Mouse (Mus musculus) megakaryocyte, embryonic 14.5 days (primary cell): ENCODE measurements around the gene Cep72.

ENCODE experiments used
- FLI1 ChIP-seq: IDR thresholded peaks from 2 replicates; pipeline ENCODE4 v1.6.1; 2012; ENCODE audit warnings: low read length, inconsistent platforms, mixed read lengths
- GATA1 ChIP-seq: IDR thresholded peaks from 3 replicates; pipeline ENCODE4 v1.6.1; 2012; ENCODE audit warnings: mixed read lengths, low read length, inconsistent platforms, borderline replicate concordance

GRCm38 (mm10) chr13:74102108-74102830 is 40.2 kb upstream of the Cep72 start:
- no peak for TF ChIP-seq GATA1
- no peak for TF ChIP-seq FLI1
